Mouse (Mus musculus): ENCODE results near the gene Tac2.

DNA sequence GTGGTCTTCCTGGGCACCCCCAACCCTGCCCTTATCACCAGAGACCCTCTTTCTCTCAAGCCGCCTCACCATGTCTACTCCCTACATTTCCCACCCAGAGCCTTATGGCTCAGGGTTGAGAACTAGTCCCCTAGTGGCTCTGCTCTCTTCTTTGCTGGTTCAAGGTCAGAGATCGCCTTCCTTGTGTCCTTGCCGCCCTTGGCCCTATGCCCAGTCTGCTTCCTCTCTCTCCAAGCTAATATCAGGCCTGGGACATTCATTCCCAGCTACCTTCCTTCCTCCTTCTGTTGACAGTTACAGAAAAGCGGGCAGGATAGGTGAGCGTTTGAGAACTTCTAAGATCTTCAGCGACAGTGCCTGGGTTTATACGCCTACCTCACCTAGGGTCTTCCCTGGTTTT is 16.6 kb upstream of the Tac2 start:
- TF ChIP-seq CTCF (IDR thresholded peaks at IDR 0.05) (no peak), EP300 (IDR thresholded peaks at IDR 0.05) (no peak)
